Mouse (Mus musculus): ENCODE results near the gene Zfp219.
A peak's percentile ranks its signal among the peaks of the same experiment; 100 is the strongest.

Gene Zfp219

GRCm38 (mm10) chr14:52018248-52019050, 2.1 kb downstream of the Zfp219 start:
- no peak for DNase-seq (ENCODE audit: low read depth in 2 of 2, low spot score in 2 of 2)

GRCm38 (mm10) chr14:52017662-52018061, 2.9 kb downstream of the Zfp219 start:
- DNase-seq (ENCODE audit: low read depth in 2 of 2, low spot score in 2 of 2) = no peak

DNA sequence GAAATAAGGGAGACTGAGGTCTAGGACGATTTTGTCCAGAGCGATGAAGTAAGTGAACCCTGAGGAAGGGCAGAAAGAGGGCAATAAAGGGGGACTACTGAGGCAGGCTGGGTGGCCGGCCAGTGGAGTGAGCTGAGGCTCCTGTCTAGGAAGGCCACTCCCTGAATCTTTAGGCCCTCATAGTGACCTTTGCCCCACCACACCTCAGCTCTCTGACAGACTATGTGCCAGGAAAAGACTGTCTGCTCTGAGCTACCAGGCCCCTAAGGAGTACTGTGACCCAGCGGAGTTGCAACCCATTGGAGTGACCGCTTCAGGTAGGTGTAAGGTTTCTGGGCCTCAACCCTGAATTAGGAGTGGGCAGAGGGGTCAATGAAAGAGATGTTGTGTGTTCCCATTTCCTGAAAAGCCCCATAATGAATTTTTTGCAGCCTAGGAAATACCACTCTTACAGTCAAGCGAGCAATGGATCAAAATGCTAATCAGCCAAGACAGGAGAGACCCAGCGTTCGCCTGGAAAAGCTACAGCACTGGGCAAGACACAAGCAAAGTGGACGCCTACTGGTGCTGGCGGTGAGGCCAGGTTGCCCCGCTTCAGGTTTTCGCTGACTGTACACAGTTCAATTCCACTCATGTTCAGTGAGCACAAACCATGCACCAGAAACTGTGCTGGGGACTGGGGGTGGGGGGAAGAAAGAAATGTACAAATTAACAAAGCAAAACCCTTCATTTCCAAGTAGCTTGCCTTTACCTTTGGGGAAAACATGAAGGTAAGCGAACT, 3.7 kb downstream of the Zfp219 start:
- DNase-seq (ENCODE audit: low read depth in 2 of 2, low spot score in 2 of 2) = no peak

DNA sequence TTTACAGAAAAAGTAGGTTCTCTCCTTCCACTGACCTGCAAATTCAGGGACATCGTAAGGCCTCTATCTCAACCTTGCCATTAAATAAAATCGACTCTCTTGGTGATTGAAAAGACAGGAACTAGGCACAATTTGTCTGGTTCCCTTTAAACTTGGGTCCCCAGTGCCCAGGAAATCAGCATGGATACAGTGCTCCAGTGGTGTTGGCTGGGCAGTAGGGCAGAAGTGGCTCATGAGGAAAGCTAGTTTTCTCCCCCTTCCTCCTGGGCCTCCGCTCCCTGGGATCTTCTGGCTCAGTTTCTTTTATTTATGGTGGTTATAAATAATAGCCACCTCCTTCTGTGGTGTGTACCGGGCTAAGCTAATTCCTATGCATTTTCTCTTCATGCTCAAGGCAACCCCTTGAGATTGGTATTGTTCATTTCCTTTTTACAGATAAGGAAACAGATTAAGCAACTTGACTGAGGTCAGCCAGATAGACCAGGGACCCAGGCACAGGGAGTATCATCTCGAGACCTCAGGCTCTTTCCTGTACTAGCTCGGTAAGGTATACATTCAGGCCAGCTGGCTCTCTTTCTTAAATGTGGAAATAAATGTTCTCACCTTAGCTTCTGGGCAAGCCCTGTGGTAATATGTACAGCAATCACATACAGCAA, 5.0 kb downstream of the Zfp219 start, which contains the start of gene Tmem253:
Gene Tmem253, plus strand, starts transcription at position 214 of the 656 bp plus-strand sequence.
- no peak for DNase-seq (ENCODE audit: low read depth in 2 of 2, low spot score in 2 of 2)

DNA sequence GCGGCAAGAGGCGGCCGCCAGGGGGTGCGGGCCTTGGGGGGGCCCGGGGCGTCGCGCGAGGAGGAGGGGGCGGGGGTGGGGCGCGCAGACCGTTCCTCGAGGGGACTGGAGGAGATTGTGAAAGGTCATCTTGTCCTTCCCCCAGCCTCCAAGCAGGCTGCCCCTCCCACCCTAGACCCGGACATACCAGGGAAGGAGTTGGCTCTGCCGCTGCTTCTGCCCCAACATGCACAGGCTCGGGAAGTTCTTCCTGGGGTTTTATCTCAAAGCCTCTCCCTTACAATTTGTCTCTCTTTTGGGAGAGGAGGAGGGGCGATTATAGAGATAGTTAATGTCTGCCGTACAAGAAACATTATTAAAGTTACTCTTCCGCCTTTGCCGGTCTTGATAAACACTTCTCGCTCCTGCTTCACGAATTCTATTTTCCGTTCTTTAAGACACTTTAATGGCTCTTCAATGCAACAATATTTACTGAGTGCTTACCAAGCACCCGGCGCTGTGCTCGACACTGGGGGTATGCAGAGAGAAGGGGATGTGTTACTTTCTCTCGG, 5.7 kb downstream of the Zfp219 start:
- DNase-seq (ENCODE audit: low read depth in 2 of 2, low spot score in 2 of 2) = peak; percentile 12 to 13

- DNase-seq (ENCODE audit: low read depth in 2 of 2, low spot score in 2 of 2) = no peak
Measured at GRCm38 (mm10) chr14:52014271-52014760, 6.2 kb downstream of the Zfp219 start.

- no peak for DNase-seq (ENCODE audit: low read depth in 2 of 2, low spot score in 2 of 2)
Measured at GRCm38 (mm10) chr14:52013771-52014219, 6.7 kb downstream of the Zfp219 start.

GRCm38 (mm10) chr14:52013021-52013610, 7.4 kb downstream of the Zfp219 start:
- DNase-seq (ENCODE audit: low read depth in 2 of 2, low spot score in 2 of 2) = no peak

- DNase-seq (ENCODE audit: low read depth in 2 of 2, low spot score in 2 of 2) = no peak
Measured at GRCm38 (mm10) chr14:52012553-52012952, 8.0 kb downstream of the Zfp219 start.

GRCm38 (mm10) chr14:52012085-52012484, 8.4 kb downstream of the Zfp219 start:
- DNase-seq (ENCODE audit: low read depth in 2 of 2, low spot score in 2 of 2) = no peak

DNA sequence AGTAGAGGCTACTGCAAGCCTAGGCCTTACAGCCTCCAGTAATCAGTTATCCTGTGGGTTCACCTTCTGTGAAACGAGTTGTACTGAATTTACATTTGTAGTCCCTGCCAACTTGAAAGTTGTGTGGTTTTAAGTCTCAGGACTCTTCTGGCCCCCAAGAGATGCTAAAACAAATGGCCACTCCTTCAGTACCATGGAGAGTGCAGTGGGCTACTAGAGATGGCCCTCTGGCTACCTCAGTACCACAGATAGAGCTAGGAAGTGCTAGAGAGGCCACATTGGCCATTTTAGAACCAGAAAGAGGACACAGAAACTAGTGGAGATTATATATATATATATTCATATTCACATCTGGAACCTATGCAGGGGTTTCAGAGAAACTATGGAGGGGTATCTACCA, 8.8 kb downstream of the Zfp219 start:
- DNase-seq (ENCODE audit: low read depth in 2 of 2, low spot score in 2 of 2) = no peak

DNA sequence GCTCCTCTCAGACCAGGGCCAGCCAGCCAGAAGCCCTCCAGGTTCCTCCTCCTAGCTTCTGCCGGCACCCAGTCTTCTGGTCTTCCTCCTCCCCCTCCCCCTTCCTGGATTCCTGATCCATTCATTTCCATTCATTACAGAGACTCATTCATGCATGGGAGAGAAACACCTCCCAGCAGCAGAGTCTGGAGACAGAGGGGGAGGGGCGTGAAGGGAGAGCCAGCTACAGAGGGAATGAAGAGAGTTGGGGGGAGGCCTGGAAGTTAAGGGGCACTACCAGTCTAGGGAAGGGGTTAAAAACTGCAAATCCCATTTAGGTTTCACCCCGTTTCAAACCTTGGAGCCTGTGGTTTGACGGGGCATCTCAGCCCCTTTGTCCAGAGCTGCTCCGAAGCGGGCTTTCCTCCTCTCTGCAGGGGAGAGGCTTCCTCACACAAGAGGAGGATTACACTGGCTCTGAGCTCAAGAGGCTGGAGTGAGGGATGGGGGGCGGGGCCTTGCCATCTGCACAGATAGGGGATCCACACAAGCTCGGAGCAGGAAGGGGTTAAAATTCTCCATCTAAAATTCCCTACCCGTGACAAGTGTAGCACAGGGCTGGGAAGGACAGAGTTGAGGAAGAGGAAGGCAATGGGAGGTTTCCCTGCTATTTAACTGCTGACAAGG, 10.0 kb downstream of the Zfp219 start:
- no peak for DNase-seq (ENCODE audit: low read depth in 2 of 2, low spot score in 2 of 2)

DNA sequence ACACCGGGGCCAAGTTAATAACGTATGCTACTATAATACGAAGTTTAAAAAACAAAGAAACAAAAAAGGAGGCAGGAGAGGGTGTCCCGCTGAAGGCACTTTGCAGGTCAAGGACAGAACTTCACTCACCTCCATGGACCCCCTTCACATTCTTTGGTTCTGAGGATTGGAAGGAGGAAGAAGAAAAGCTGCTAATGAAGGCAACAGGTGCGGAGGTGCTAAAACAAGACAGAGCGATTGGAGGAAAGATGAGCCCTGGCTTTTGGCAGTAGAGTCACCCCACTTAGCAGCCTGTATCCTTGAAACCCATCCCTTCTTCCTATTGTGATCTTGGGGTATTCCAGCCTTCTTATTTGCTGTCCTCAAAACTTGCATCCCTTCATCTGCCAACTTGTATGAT, 10.7 kb downstream of the Zfp219 start:
- DNase-seq (ENCODE audit: low read depth in 2 of 2, low spot score in 2 of 2) = no peak

DNA sequence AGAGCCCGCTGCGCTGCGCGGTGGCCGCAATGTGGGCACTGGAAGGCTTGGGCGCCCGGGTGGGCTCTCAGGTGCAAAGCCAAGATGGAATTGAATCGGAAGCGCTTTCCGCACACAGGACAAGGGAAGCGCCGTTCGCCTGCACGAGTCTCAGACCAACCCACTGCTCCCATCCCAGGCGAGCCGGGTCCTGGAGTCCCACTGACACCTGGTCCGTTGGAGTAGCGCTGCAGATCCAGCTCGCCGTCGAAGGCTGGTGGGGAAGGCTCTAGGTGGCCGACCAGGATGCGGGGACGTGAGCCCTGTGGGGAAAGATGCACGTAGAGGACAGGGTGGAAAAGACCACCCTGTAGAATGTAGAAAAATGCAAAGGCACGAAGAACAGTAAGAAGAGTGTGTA, 11.2 kb downstream of the Zfp219 start:
- DNase-seq (ENCODE audit: low read depth in 2 of 2, low spot score in 2 of 2) = no peak

GRCm38 (mm10) chr14:52008321-52009203, 12.0 kb downstream of the Zfp219 start:
- peak; percentile 90 to 94 for DNase-seq (ENCODE audit: low read depth in 2 of 2, low spot score in 2 of 2)

DNA sequence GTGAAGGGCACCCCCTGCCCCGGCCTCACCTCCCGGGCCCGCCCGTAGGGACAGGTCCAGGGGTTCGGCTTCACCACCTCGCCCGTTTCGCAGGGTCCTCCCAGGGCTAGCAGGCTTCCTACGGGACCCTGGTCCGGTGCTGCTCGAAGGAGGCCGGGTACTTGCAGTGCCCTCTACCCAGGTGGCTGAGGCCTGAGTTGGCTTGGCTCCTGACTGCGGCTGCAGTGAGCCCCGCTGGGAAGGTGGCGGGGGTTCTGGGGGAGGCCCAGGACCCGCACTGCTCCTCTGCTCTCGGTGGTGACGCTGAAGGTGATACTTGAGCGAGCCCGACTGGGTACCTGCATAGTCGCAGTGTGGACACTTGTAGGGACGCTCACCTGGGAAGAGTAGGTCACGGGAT, 13.8 kb downstream of the Zfp219 start:
- no peak for DNase-seq (ENCODE audit: low read depth in 2 of 2, low spot score in 2 of 2)

- no peak for DNase-seq (ENCODE audit: low read depth in 2 of 2, low spot score in 2 of 2)
Measured at GRCm38 (mm10) chr14:52006241-52006640, 14.3 kb downstream of the Zfp219 start.

GRCm38 (mm10) chr14:52005616-52006015, 14.9 kb downstream of the Zfp219 start:
- no peak for DNase-seq (ENCODE audit: low read depth in 2 of 2, low spot score in 2 of 2)

DNA sequence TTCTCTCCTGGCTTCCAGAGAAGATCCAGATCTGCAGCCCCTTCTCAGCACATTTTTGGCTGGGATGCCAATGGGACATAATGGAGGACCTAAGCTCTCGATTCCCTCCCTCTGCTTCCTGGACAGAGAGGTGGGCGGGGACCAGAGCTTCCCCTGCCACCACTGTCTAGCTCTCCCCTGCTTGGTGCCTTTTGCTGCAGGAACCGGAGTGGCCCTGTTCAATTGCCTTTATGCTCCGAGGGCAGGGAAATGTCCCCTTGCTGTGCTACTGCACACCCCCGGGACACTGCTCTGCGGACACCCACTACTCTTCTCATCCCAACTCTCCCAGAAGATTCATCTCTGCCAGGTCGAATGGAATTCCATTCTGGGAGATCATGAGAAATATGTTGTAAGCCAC, 15.4 kb downstream of the Zfp219 start:
- DNase-seq (ENCODE audit: low read depth in 2 of 2, low spot score in 2 of 2) = no peak

Measured in CD8-positive naive resting alpha-beta T cell, adult 2 months (primary cell).